Mouse (Mus musculus) kidney, embryonic 14.5 days (tissue): ENCODE data around the gene Lancl3. TPM values are rescaled to one million over a fixed set of nuclear protein-coding genes. Genes with fewer than 3 reads are reported as not detected.

ENCODE experiments used
- ATAC-seq: fragments of 200-750 bp; cut with Nextera tagmentation; 2 replicates; pipeline ENCODE4 v1.8.0; 2017; ENCODE audit warnings: moderate number of reproducible peaks, mild to moderate bottlenecking, moderate TSS enrichment, moderate library complexity; ENCODE audit not compliant: low FRiP score, low TSS enrichment
- H3K27ac ChIP-seq: fragments of 300-500 bp; sonication (generic); 2 replicates; pipeline ENCODE4 v1.5.1; 2014; ENCODE audit warnings: low read depth, mild to moderate bottlenecking, low read length, moderate library complexity, mixed read lengths
- H3K27me3 ChIP-seq: fragments of 300-500 bp; sonication (generic); 2 replicates; pipeline ENCODE4 v1.6.1; 2014; ENCODE audit warnings: mild to moderate bottlenecking, low read length; ENCODE audit not compliant: control insufficient read depth, insufficient read depth
- H3K36me3 ChIP-seq: fragments of 300-500 bp; sonication (generic); 2 replicates; pipeline ENCODE4 v1.6.1; 2014; ENCODE audit warnings: low read length, mixed read lengths; ENCODE audit not compliant: control insufficient read depth, insufficient read depth
- H3K4me1 ChIP-seq: fragments of 300-500 bp; sonication (generic); 2 replicates; pipeline ENCODE4 v1.6.1; 2014; ENCODE audit warnings: low read length, mixed read lengths; ENCODE audit not compliant: control insufficient read depth, insufficient read depth
- H3K4me2 ChIP-seq: fragments of 300-500 bp; sonication (generic); replicated peaks from 2 replicates; pipeline ENCODE4 v1.6.1; 2014; ENCODE audit warnings: low read depth, mild to moderate bottlenecking, low read length
- H3K4me3 ChIP-seq: fragments of 300-500 bp; sonication (generic); 2 replicates; pipeline ENCODE4 v1.5.1; 2014; ENCODE audit warnings: mild to moderate bottlenecking, low read length
- H3K9ac ChIP-seq: fragments of 300-500 bp; sonication (generic); 2 replicates; pipeline ENCODE4 v1.6.1; 2014; ENCODE audit warnings: low read depth, mild to moderate bottlenecking, low read length, moderate library complexity
- H3K9me3 ChIP-seq: fragments of 300-500 bp; sonication (generic); 2 replicates; pipeline ENCODE4 v1.6.1; 2016; ENCODE audit warnings: low read length; ENCODE audit not compliant: control insufficient read depth
- WGBS: fragments of 180-500 bp; shearing (Covaris S2); extraction: QIAGEN DNeasy Blood & Tissue Kit; methylation state at CpG from one replicate; pipeline ENCODE4 v1.1.7; 2014; 5-methylcytosine and 5-hydroxymethylcytosine counted together
- polyA plus RNA-seq: library from polyadenylated mRNA; unstranded; fragments of >200 nt; fragmentation: Nextera tagmentation; extraction: Ambion mirVana; gene quantifications from 2 replicates; pipeline ENCODE4 v1.2.1, GENCODE M21; 2014

The Lancl3 gene
- 0.59 and 0.77 TPM in 2 replicates for polyA plus RNA-seq

GRCm38 (mm10) chrX:9199761-9200371 lies at the start of gene Lancl3:
Lancl3 (plus strand) TSS chrX:9199902.
- Histone ChIP-seq H3K4me2 (peak within 1 kb of the TSS; percentile 59), H3K4me3 (peak within 1 kb of the TSS; percentile 38), H3K9me3 (no peaks in the 10 kb centered on the region), H3K4me1 (no peaks in the 10 kb centered on the region), H3K36me3 (no peaks in the 10 kb centered on the region), H3K9ac (peak within 1 kb of the TSS; percentile 42), H3K27me3 (0 out of 2 replicates have a peak, but pooled peaks cover 2% of the 10 kb centered on the region), H3K27ac (no peak within 1 kb of the TSS)
- WGBS = 33% methylated on average over 41 of the region's 49 CpGs
- peak; percentile 80 for ATAC-seq

GRCm38 (mm10) chrX:9179011-9179410 lies 20.7 kb upstream of the Lancl3 start:
- H3K9me3 ChIP-seq = no peaks in the 10 kb centered on the region
- no peaks in the 10 kb centered on the region for H3K27me3 ChIP-seq
- ATAC-seq = no peak
- no peaks in the 10 kb centered on the region for H3K36me3 ChIP-seq
- WGBS = 84% methylated on average over 2 of the region's 2 CpGs
- H3K27ac ChIP-seq = no peak overlapping the region
- no peak overlapping the region for H3K9ac ChIP-seq
- H3K4me2 ChIP-seq = no peak overlapping the region
- H3K4me3 ChIP-seq = no peak overlapping the region
- no peaks in the 10 kb centered on the region for H3K4me1 ChIP-seq

- Histone ChIP-seq H3K36me3 (no peaks in the 10 kb centered on the region), H3K9me3 (no peaks in the 10 kb centered on the region), H3K27me3 (no peaks in the 10 kb centered on the region), H3K4me2 (no peak overlapping the region), H3K27ac (no peak overlapping the region), H3K9ac (no peak overlapping the region), H3K4me3 (no peak overlapping the region), H3K4me1 (no peaks in the 10 kb centered on the region)
- 81% methylated on average over 5 of the region's 5 CpGs for WGBS
- no peak for ATAC-seq
Measured at GRCm38 (mm10) chrX:9181570-9181969, 18.1 kb upstream of the Lancl3 start.

- H3K4me1 ChIP-seq = no peaks in the 10 kb centered on the region
- 15% methylated on average over 45 of the region's 72 CpGs for WGBS
- H3K4me3 ChIP-seq = peak overlapping the region; percentile 38
- 0 out of 2 replicates have a peak, but pooled peaks cover 2% of the 10 kb centered on the region for H3K27me3 ChIP-seq
- H3K9me3 ChIP-seq = no peaks in the 10 kb centered on the region
- H3K36me3 ChIP-seq = no peaks in the 10 kb centered on the region
- peak overlapping the region; percentile 42 for H3K9ac ChIP-seq
- no peak overlapping the region for H3K27ac ChIP-seq
- peak; percentile 72 for ATAC-seq
- peak overlapping the region; percentile 59 for H3K4me2 ChIP-seq
Measured at GRCm38 (mm10) chrX:9200380-9200917, 747 bp downstream of the Lancl3 start.

GRCm38 (mm10) chrX:9201954-9202353 lies 2.3 kb downstream of the Lancl3 start:
- H3K9me3 ChIP-seq = no peaks in the 10 kb centered on the region
- H3K4me1 ChIP-seq = no peaks in the 10 kb centered on the region
- no peak for ATAC-seq
- H3K4me2 ChIP-seq = no peak overlapping the region
- no peaks in the 10 kb centered on the region for H3K36me3 ChIP-seq
- H3K9ac ChIP-seq = no peak overlapping the region
- H3K27ac ChIP-seq = no peak overlapping the region
- H3K27me3 ChIP-seq = 0 out of 2 replicates have a peak, but pooled peaks cover 2% of the 10 kb centered on the region
- no peak overlapping the region for H3K4me3 ChIP-seq
- 68% methylated on average over 2 of the region's 2 CpGs for WGBS

GRCm38 (mm10) chrX:9202781-9203405 lies 3.2 kb downstream of the Lancl3 start:
- no peaks in the 10 kb centered on the region for H3K4me1 ChIP-seq
- H3K9ac ChIP-seq = no peak overlapping the region
- WGBS = 57% methylated on average over 7 of the region's 7 CpGs
- H3K27me3 ChIP-seq = 0 out of 2 replicates have a peak, but pooled peaks cover 2% of the 10 kb centered on the region
- H3K4me3 ChIP-seq = no peak overlapping the region
- no peak overlapping the region for H3K27ac ChIP-seq
- no peak for ATAC-seq
- H3K9me3 ChIP-seq = no peaks in the 10 kb centered on the region
- H3K36me3 ChIP-seq = no peaks in the 10 kb centered on the region
- H3K4me2 ChIP-seq = no peak overlapping the region

- Histone ChIP-seq H3K27ac (no peak overlapping the region), H3K4me2 (no peak overlapping the region), H3K9me3 (no peaks in the 10 kb centered on the region), H3K27me3 (no peaks in the 10 kb centered on the region), H3K4me3 (no peak overlapping the region), H3K4me1 (no peaks in the 10 kb centered on the region), H3K9ac (no peak overlapping the region), H3K36me3 (no peaks in the 10 kb centered on the region)
- WGBS = 71% methylated on average over 2 of the region's 2 CpGs
- no peak for ATAC-seq
Measured at GRCm38 (mm10) chrX:9205121-9205520, 5.4 kb downstream of the Lancl3 start.

- H3K27me3 ChIP-seq = no peaks in the 10 kb centered on the region
- no peaks in the 10 kb centered on the region for H3K36me3 ChIP-seq
- H3K4me1 ChIP-seq = no peaks in the 10 kb centered on the region
- H3K4me2 ChIP-seq = no peak overlapping the region
- H3K9ac ChIP-seq = no peak overlapping the region
- no peak for ATAC-seq
- H3K9me3 ChIP-seq = no peaks in the 10 kb centered on the region
- 77% methylated on average over 2 of the region's 2 CpGs for WGBS
- H3K27ac ChIP-seq = no peak overlapping the region
- H3K4me3 ChIP-seq = no peak overlapping the region
Measured at GRCm38 (mm10) chrX:9216244-9216643, 16.5 kb downstream of the Lancl3 start.

GRCm38 (mm10) chrX:9219570-9219969 lies 19.9 kb downstream of the Lancl3 start:
- H3K36me3 ChIP-seq = no peaks in the 10 kb centered on the region
- H3K27me3 ChIP-seq = no peaks in the 10 kb centered on the region
- no peak overlapping the region for H3K4me3 ChIP-seq
- H3K9ac ChIP-seq = no peak overlapping the region
- no peak for ATAC-seq
- H3K4me1 ChIP-seq = no peaks in the 10 kb centered on the region
- H3K9me3 ChIP-seq = no peaks in the 10 kb centered on the region
- no peak overlapping the region for H3K27ac ChIP-seq
- no peak overlapping the region for H3K4me2 ChIP-seq
- 95% methylated on average over 3 of the region's 3 CpGs for WGBS
